Mouse (Mus musculus): ENCODE measurements around the gene Btn2a2. TPM values are rescaled to one million over a fixed set of nuclear protein-coding genes. Genes with fewer than 3 reads are reported as not detected.
A peak's percentile ranks its signal among the peaks of the same experiment; 100 is the strongest.

Gene Btn2a2
- polyA plus RNA-seq, 1 experiment from 2014 or later = 0.50 TPM

GRCm38 (mm10) chr13:23532262-23533075 lies 43.8 kb upstream of the Btn2a2 start:
- no peak for ATAC-seq (ENCODE audit: low FRiP score, low TSS enrichment)
- Histone ChIP-seq H3K27ac (ENCODE audit: low read length) (peak overlapping the region; percentile 98), H3K4me1 (ENCODE audit: insufficient read depth, low read length) (peaks cover 37% of the 10 kb centered on the region), H3K9me3 (ENCODE audit: low read length) (no peaks in the 10 kb centered on the region), H3K4me2 (replicated peaks; ENCODE audit: low read depth, low read length) (peak overlapping the region; percentile 72), H3K36me3 (ENCODE audit: insufficient read depth, low read length) (no peaks in the 10 kb centered on the region), H3K27me3 (ENCODE audit: insufficient read depth, low read length) (no peaks in the 10 kb centered on the region), H3K4me3 (ENCODE audit: low read length) (peak overlapping the region; percentile 61), H3K9ac (replicated peaks; ENCODE audit: low read length) (peak overlapping the region; percentile 81)
- 21% methylated on average over 9 of the region's 9 CpGs for WGBS

GRCm38 (mm10) chr13:23530901-23531875 lies 42.5 kb upstream of the Btn2a2 start, which contains the start of gene Hist1h4h:
Gene Hist1h4h (plus strand): TSS chr13:23531050.
- Histone ChIP-seq H3K27ac (ENCODE audit: low read length) (peak within 1 kb of the TSS; percentile 98), H3K4me1 (ENCODE audit: insufficient read depth, low read length) (peaks cover 30% of the 10 kb centered on the region), H3K36me3 (ENCODE audit: insufficient read depth, low read length) (no peaks in the 10 kb centered on the region), H3K4me2 (replicated peaks; ENCODE audit: low read depth, low read length) (peak within 1 kb of the TSS; percentile 72), H3K9me3 (ENCODE audit: low read length) (no peaks in the 10 kb centered on the region), H3K27me3 (ENCODE audit: insufficient read depth, low read length) (no peaks in the 10 kb centered on the region), H3K4me3 (ENCODE audit: low read length) (peak within 1 kb of the TSS; percentile 61), H3K9ac (replicated peaks; ENCODE audit: low read length) (peak within 1 kb of the TSS; percentile 81)
- ATAC-seq (ENCODE audit: low FRiP score, low TSS enrichment) = peak; percentile 86
- under 1% methylated on average over 58 of the region's 70 CpGs for WGBS

GRCm38 (mm10) chr13:23530181-23530900 lies 41.7 kb upstream of the Btn2a2 start:
- Histone ChIP-seq H3K27ac (ENCODE audit: low read length) (peak overlapping the region; percentile 98), H3K9ac (replicated peaks; ENCODE audit: low read length) (peak overlapping the region; percentile 81), H3K4me3 (ENCODE audit: low read length) (peak overlapping the region; percentile 61), H3K36me3 (ENCODE audit: insufficient read depth, low read length) (no peaks in the 10 kb centered on the region), H3K9me3 (ENCODE audit: low read length) (no peaks in the 10 kb centered on the region), H3K4me2 (replicated peaks; ENCODE audit: low read depth, low read length) (peak overlapping the region; percentile 72), H3K27me3 (ENCODE audit: insufficient read depth, low read length) (no peaks in the 10 kb centered on the region), H3K4me1 (ENCODE audit: insufficient read depth, low read length) (peaks cover 35% of the 10 kb centered on the region)
- ATAC-seq (ENCODE audit: low FRiP score, low TSS enrichment) = no peak
- WGBS = under 1% methylated on average over 20 of the region's 20 CpGs

- Histone ChIP-seq H3K27me3 (ENCODE audit: insufficient read depth, low read length) (no peaks in the 10 kb centered on the region), H3K4me3 (ENCODE audit: low read length) (peak overlapping the region; percentile 61), H3K4me1 (ENCODE audit: insufficient read depth, low read length) (peaks cover 34% of the 10 kb centered on the region), H3K27ac (ENCODE audit: low read length) (peak overlapping the region; percentile 98), H3K9ac (replicated peaks; ENCODE audit: low read length) (peak overlapping the region; percentile 81), H3K9me3 (ENCODE audit: low read length) (no peaks in the 10 kb centered on the region), H3K4me2 (replicated peaks; ENCODE audit: low read depth, low read length) (peak overlapping the region; percentile 72), H3K36me3 (ENCODE audit: insufficient read depth, low read length) (no peaks in the 10 kb centered on the region)
- WGBS = 19% methylated on average over 2 of the region's 2 CpGs
- ATAC-seq (ENCODE audit: low FRiP score, low TSS enrichment) = no peak
Observed at GRCm38 (mm10) chr13:23529480-23530165, 41.0 kb upstream of the Btn2a2 start.

GRCm38 (mm10) chr13:23529005-23529404 lies 40.3 kb upstream of the Btn2a2 start:
- 35% methylated on average over 5 of the region's 5 CpGs for WGBS
- Histone ChIP-seq H3K4me1 (ENCODE audit: insufficient read depth, low read length) (peaks cover 29% of the 10 kb centered on the region), H3K36me3 (ENCODE audit: insufficient read depth, low read length) (no peaks in the 10 kb centered on the region), H3K4me3 (ENCODE audit: low read length) (peak overlapping the region; percentile 16; the same call in 1 of the 2 replicates), H3K27me3 (ENCODE audit: insufficient read depth, low read length) (no peaks in the 10 kb centered on the region), H3K27ac (ENCODE audit: low read length) (0 out of 2 replicates have a peak overlapping the region, but pooled peaks have one; percentile 68), H3K4me2 (replicated peaks; ENCODE audit: low read depth, low read length) (peak overlapping the region; percentile 42), H3K9me3 (ENCODE audit: low read length) (no peaks in the 10 kb centered on the region), H3K9ac (replicated peaks; ENCODE audit: low read length) (0 out of 2 replicates have a peak overlapping the region, but pooled peaks have one; percentile 0)
- 0 out of 2 replicates have a peak, but pooled peaks have one; percentile 9 for ATAC-seq (ENCODE audit: low FRiP score, low TSS enrichment)

GRCm38 (mm10) chr13:23526312-23526711 lies 37.7 kb upstream of the Btn2a2 start:
- under 1% methylated on average over 17 of the region's 17 CpGs for WGBS
- Histone ChIP-seq H3K9ac (replicated peaks; ENCODE audit: low read length) (peak overlapping the region; percentile 63), H3K4me3 (ENCODE audit: low read length) (peak overlapping the region; percentile 54), H3K27ac (ENCODE audit: low read length) (peak overlapping the region; percentile 28; the same call in 1 of the 2 replicates), H3K27me3 (ENCODE audit: insufficient read depth, low read length) (no peaks in the 10 kb centered on the region), H3K4me2 (replicated peaks; ENCODE audit: low read depth, low read length) (peak overlapping the region; percentile 55), H3K9me3 (ENCODE audit: low read length) (no peaks in the 10 kb centered on the region), H3K36me3 (ENCODE audit: insufficient read depth, low read length) (no peaks in the 10 kb centered on the region), H3K4me1 (ENCODE audit: insufficient read depth, low read length) (peaks cover 15% of the 10 kb centered on the region)
- ATAC-seq (ENCODE audit: low FRiP score, low TSS enrichment) = no peak

- H3K4me1 ChIP-seq (ENCODE audit: insufficient read depth, low read length) = peaks cover 15% of the 10 kb centered on the region
- H3K36me3 ChIP-seq (ENCODE audit: insufficient read depth, low read length) = no peaks in the 10 kb centered on the region
- peak overlapping the region; percentile 55 for H3K4me2 ChIP-seq (replicated peaks; ENCODE audit: low read depth, low read length)
- peak overlapping the region; percentile 54 for H3K9ac ChIP-seq (replicated peaks; ENCODE audit: low read length)
- WGBS = 2% methylated on average over 10 of the region's 10 CpGs
- peak overlapping the region; percentile 54 for H3K4me3 ChIP-seq (ENCODE audit: low read length)
- no peak overlapping the region for H3K27ac ChIP-seq (ENCODE audit: low read length)
- no peaks in the 10 kb centered on the region for H3K27me3 ChIP-seq (ENCODE audit: insufficient read depth, low read length)
- no peak for ATAC-seq (ENCODE audit: low FRiP score, low TSS enrichment)
- H3K9me3 ChIP-seq (ENCODE audit: low read length) = no peaks in the 10 kb centered on the region
Observed at GRCm38 (mm10) chr13:23525901-23526300, 37.2 kb upstream of the Btn2a2 start.

GRCm38 (mm10) chr13:23524654-23525053 lies 36.0 kb upstream of the Btn2a2 start:
- WGBS = 10% methylated on average over 5 of the region's 5 CpGs
- Histone ChIP-seq H3K27ac (ENCODE audit: low read length) (no peak overlapping the region), H3K4me3 (ENCODE audit: low read length) (no peak overlapping the region), H3K9ac (replicated peaks; ENCODE audit: low read length) (no peak overlapping the region), H3K27me3 (ENCODE audit: insufficient read depth, low read length) (no peaks in the 10 kb centered on the region), H3K4me2 (replicated peaks; ENCODE audit: low read depth, low read length) (no peak overlapping the region), H3K9me3 (ENCODE audit: low read length) (no peaks in the 10 kb centered on the region), H3K4me1 (ENCODE audit: insufficient read depth, low read length) (peaks cover 20% of the 10 kb centered on the region), H3K36me3 (ENCODE audit: insufficient read depth, low read length) (no peaks in the 10 kb centered on the region)
- no peak for ATAC-seq (ENCODE audit: low FRiP score, low TSS enrichment)
